Mouse (Mus musculus): ENCODE data around the gene Fip1l1. TPM values are rescaled to one million over a fixed set of nuclear protein-coding genes. Genes with fewer than 3 reads are reported as not detected.

Gene Fip1l1
- 134 and 194 TPM in 2 replicates for total RNA-seq (2017)

GRCm38 (mm10) chr5:74535240-74536021 lies at the start of gene Fip1l1:
Gene Fip1l1 (plus strand): TSS chr5:74535449.
- ATAC-seq (replicated peaks in 1 of 2; ENCODE audit: insufficient read depth in 1 of 2, low FRiP score in 2 of 2, low TSS enrichment in 1 of 2, low read depth in 1 of 2, poor library complexity in 2 of 2, severe bottlenecking in 2 of 2), result peak; percentile 60 to 74

GRCm38 (mm10) chr5:74492705-74493104 lies 42.5 kb upstream of the Fip1l1 start:
- no peak for ATAC-seq (replicated peaks in 1 of 2; ENCODE audit: insufficient read depth in 1 of 2, low FRiP score in 2 of 2, low TSS enrichment in 1 of 2, low read depth in 1 of 2, poor library complexity in 2 of 2, severe bottlenecking in 2 of 2)

- no peak for ATAC-seq (replicated peaks in 1 of 2; ENCODE audit: insufficient read depth in 1 of 2, low FRiP score in 2 of 2, low TSS enrichment in 1 of 2, low read depth in 1 of 2, poor library complexity in 2 of 2, severe bottlenecking in 2 of 2)
Measured at GRCm38 (mm10) chr5:74511686-74512085, 23.6 kb upstream of the Fip1l1 start.

GRCm38 (mm10) chr5:74527025-74527424 lies 8.2 kb upstream of the Fip1l1 start:
- ATAC-seq (replicated peaks in 1 of 2; ENCODE audit: insufficient read depth in 1 of 2, low FRiP score in 2 of 2, low TSS enrichment in 1 of 2, low read depth in 1 of 2, poor library complexity in 2 of 2, severe bottlenecking in 2 of 2), result no peak

GRCm38 (mm10) chr5:74530785-74531184 lies 4.5 kb upstream of the Fip1l1 start:
- no peak for ATAC-seq (replicated peaks in 1 of 2; ENCODE audit: insufficient read depth in 1 of 2, low FRiP score in 2 of 2, low TSS enrichment in 1 of 2, low read depth in 1 of 2, poor library complexity in 2 of 2, severe bottlenecking in 2 of 2)

GRCm38 (mm10) chr5:74531630-74532280 lies 3.5 kb upstream of the Fip1l1 start, which contains the start of gene Scfd2:
Gene Scfd2 (minus strand): TSS chr5:74531759.
- peak; percentile 94 to 95 for ATAC-seq (replicated peaks in 1 of 2; ENCODE audit: insufficient read depth in 1 of 2, low FRiP score in 2 of 2, low TSS enrichment in 1 of 2, low read depth in 1 of 2, poor library complexity in 2 of 2, severe bottlenecking in 2 of 2)

GRCm38 (mm10) chr5:74536180-74536947 lies 1.1 kb downstream of the Fip1l1 start:
- ATAC-seq (replicated peaks in 1 of 2; ENCODE audit: insufficient read depth in 1 of 2, low FRiP score in 2 of 2, low TSS enrichment in 1 of 2, low read depth in 1 of 2, poor library complexity in 2 of 2, severe bottlenecking in 2 of 2), result no peak

GRCm38 (mm10) chr5:74545606-74546005 lies 10.4 kb downstream of the Fip1l1 start:
- no peak for ATAC-seq (replicated peaks in 1 of 2; ENCODE audit: insufficient read depth in 1 of 2, low FRiP score in 2 of 2, low TSS enrichment in 1 of 2, low read depth in 1 of 2, poor library complexity in 2 of 2, severe bottlenecking in 2 of 2)

GRCm38 (mm10) chr5:74549566-74549965 lies 14.3 kb downstream of the Fip1l1 start:
- ATAC-seq (replicated peaks in 1 of 2; ENCODE audit: insufficient read depth in 1 of 2, low FRiP score in 2 of 2, low TSS enrichment in 1 of 2, low read depth in 1 of 2, poor library complexity in 2 of 2, severe bottlenecking in 2 of 2), result no peak

- no peak for ATAC-seq (replicated peaks in 1 of 2; ENCODE audit: insufficient read depth in 1 of 2, low FRiP score in 2 of 2, low TSS enrichment in 1 of 2, low read depth in 1 of 2, poor library complexity in 2 of 2, severe bottlenecking in 2 of 2)
Measured at GRCm38 (mm10) chr5:74561151-74561550, 25.9 kb downstream of the Fip1l1 start.

- no peak for ATAC-seq (replicated peaks in 1 of 2; ENCODE audit: insufficient read depth in 1 of 2, low FRiP score in 2 of 2, low TSS enrichment in 1 of 2, low read depth in 1 of 2, poor library complexity in 2 of 2, severe bottlenecking in 2 of 2)
Measured at GRCm38 (mm10) chr5:74571767-74572166, 36.5 kb downstream of the Fip1l1 start.

- ATAC-seq (replicated peaks in 1 of 2; ENCODE audit: insufficient read depth in 1 of 2, low FRiP score in 2 of 2, low TSS enrichment in 1 of 2, low read depth in 1 of 2, poor library complexity in 2 of 2, severe bottlenecking in 2 of 2), result no peak
Measured at GRCm38 (mm10) chr5:74589133-74589532, 53.9 kb downstream of the Fip1l1 start.

- no peak for ATAC-seq (replicated peaks in 1 of 2; ENCODE audit: insufficient read depth in 1 of 2, low FRiP score in 2 of 2, low TSS enrichment in 1 of 2, low read depth in 1 of 2, poor library complexity in 2 of 2, severe bottlenecking in 2 of 2)
Measured at GRCm38 (mm10) chr5:74591413-74591812, 56.2 kb downstream of the Fip1l1 start.

- no peak for ATAC-seq (replicated peaks in 1 of 2; ENCODE audit: insufficient read depth in 1 of 2, low FRiP score in 2 of 2, low TSS enrichment in 1 of 2, low read depth in 1 of 2, poor library complexity in 2 of 2, severe bottlenecking in 2 of 2)
Measured at GRCm38 (mm10) chr5:74593147-74593546, 57.9 kb downstream of the Fip1l1 start.

- no peak for ATAC-seq (replicated peaks in 1 of 2; ENCODE audit: insufficient read depth in 1 of 2, low FRiP score in 2 of 2, low TSS enrichment in 1 of 2, low read depth in 1 of 2, poor library complexity in 2 of 2, severe bottlenecking in 2 of 2)
Measured at GRCm38 (mm10) chr5:74600010-74600409, 64.8 kb downstream of the Fip1l1 start.

- no peak for ATAC-seq (replicated peaks in 1 of 2; ENCODE audit: insufficient read depth in 1 of 2, low FRiP score in 2 of 2, low TSS enrichment in 1 of 2, low read depth in 1 of 2, poor library complexity in 2 of 2, severe bottlenecking in 2 of 2)
Measured at GRCm38 (mm10) chr5:74601171-74601570, 65.9 kb downstream of the Fip1l1 start.

GRCm38 (mm10) chr5:74601965-74602364 lies 66.7 kb downstream of the Fip1l1 start:
- no peak for ATAC-seq (replicated peaks in 1 of 2; ENCODE audit: insufficient read depth in 1 of 2, low FRiP score in 2 of 2, low TSS enrichment in 1 of 2, low read depth in 1 of 2, poor library complexity in 2 of 2, severe bottlenecking in 2 of 2)

GRCm38 (mm10) chr5:74602371-74602770 lies 67.1 kb downstream of the Fip1l1 start:
- no peak for ATAC-seq (replicated peaks in 1 of 2; ENCODE audit: insufficient read depth in 1 of 2, low FRiP score in 2 of 2, low TSS enrichment in 1 of 2, low read depth in 1 of 2, poor library complexity in 2 of 2, severe bottlenecking in 2 of 2)

Measured in hematopoietic stem cell, adult 5-6 weeks (primary cell).